Mouse (Mus musculus): ENCODE data around the gene Rpl3. TPM values are rescaled to one million over a fixed set of nuclear protein-coding genes. Genes with fewer than 3 reads are reported as not detected.

The Rpl3 gene
- polyA plus RNA-seq, 1 experiment from 2014 or later = 1,042 TPM

DNA sequence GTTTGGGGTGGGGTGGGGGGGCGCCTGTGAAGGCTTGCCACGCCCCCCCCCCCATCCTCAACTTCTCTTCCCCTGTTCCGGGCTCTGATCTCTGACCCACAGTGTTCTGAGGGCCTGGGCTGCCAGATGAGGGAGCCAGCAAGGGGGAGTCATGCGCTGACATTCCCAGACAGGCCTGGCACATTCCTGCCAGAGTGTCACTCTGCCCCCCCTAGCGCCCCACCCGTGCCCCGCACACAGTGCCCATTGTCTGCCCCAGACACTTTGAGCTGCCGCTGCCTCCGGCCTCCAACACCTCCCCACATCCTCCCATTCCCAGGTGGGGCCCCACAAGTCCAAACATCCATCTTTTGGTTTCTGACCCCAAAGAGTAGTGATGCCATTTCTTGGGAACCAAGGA is 29.3 kb downstream of the Rpl3 start:
- Histone ChIP-seq H3K9me3 (ENCODE audit: control insufficient read depth, low read length) (no peaks in the 10 kb centered on the region), H3K9ac (ENCODE audit: low read length) (no peak overlapping the region), H3K4me1 (replicated peaks; ENCODE audit: control insufficient read depth, insufficient read depth, low read length) (no peaks in the 10 kb centered on the region), H3K4me2 (ENCODE audit: low read depth, low read length, severe bottlenecking) (no peak overlapping the region), H3K4me3 (ENCODE audit: low read depth, low read length) (no peak overlapping the region), H3K27ac (ENCODE audit: low read depth, low read length) (no peak overlapping the region), H3K36me3 (ENCODE audit: control insufficient read depth, insufficient read depth, low read length) (no peaks in the 10 kb centered on the region), H3K27me3 (ENCODE audit: control insufficient read depth, insufficient read depth, low read length) (no peaks in the 10 kb centered on the region)
- DNase-seq (ENCODE audit: low spot score) (no peak), ATAC-seq (replicated peaks; ENCODE audit: low FRiP score) (no peak)
- 69% methylated on average over 9 of the region's 9 CpGs for WGBS

DNA sequence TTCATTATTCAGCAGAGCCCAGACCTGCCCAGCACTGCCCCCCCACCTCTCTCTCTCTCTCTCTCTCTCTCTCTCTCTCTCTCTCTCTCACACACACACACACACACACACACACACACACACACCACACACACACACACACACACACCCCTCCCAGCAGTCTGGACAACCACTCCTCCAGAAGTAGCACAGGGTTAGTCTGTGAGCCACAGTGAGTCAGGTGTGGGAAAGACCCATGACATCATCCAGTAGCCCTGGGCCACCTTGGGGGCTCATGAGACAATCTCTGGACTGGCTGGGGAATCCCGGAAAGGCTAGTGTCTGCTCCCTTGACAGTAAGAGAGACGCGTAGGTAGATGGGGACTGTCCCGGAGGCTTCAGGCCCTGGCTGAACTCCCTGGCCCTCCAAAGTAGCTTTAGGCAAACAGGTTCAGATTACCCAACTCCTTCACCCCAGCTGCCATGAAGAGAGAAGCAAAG is 30.6 kb downstream of the Rpl3 start:
- Histone ChIP-seq H3K36me3 (ENCODE audit: control insufficient read depth, insufficient read depth, low read length) (no peaks in the 10 kb centered on the region), H3K4me3 (ENCODE audit: low read depth, low read length) (no peak overlapping the region), H3K9me3 (ENCODE audit: control insufficient read depth, low read length) (no peaks in the 10 kb centered on the region), H3K4me2 (ENCODE audit: low read depth, low read length, severe bottlenecking) (no peak overlapping the region), H3K27ac (ENCODE audit: low read depth, low read length) (no peak overlapping the region), H3K9ac (ENCODE audit: low read length) (no peak overlapping the region), H3K4me1 (replicated peaks; ENCODE audit: control insufficient read depth, insufficient read depth, low read length) (no peaks in the 10 kb centered on the region), H3K27me3 (ENCODE audit: control insufficient read depth, insufficient read depth, low read length) (no peaks in the 10 kb centered on the region)
- WGBS = 87% methylated on average over 4 of the region's 4 CpGs
- ATAC-seq (replicated peaks; ENCODE audit: low FRiP score) = no peak
- no peak for DNase-seq (ENCODE audit: low spot score)

DNA sequence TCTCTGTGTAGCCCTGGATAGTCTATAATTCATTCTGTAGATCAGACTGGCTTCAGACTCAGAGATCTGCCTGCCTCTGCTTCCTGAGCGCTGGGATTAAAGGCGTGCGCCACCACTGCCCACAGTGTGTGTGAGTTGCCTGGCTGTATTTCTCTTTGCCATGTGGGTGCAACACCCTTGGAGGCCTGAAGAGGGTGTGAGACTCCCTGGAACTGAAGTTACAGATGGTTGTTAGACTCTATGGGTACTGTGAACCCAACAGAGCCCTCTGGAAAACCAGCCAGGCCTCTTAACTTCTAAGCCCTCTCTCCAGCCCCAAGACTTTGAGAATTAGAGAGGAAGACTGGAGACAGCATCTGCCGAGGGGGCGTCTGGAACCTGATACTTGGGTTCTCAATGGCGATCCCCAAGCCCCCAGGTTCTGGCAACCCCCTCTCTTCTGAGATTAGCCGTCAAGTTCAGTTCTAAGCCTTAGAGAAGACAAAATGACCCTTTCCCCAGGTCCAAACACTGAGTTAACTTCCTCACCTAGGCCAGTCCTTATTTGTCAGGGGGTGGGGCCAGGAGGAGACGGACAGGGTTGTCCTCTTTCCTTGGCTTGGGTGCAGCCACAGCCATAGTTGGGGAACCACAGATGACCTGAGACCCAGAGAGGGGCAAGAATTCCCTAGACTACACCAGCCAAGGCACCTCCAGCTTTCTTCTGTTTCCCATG is 31.2 kb downstream of the Rpl3 start:
- DNase-seq (ENCODE audit: low spot score) (no peak), ATAC-seq (replicated peaks; ENCODE audit: low FRiP score) (no peak)
- H3K4me1 ChIP-seq (replicated peaks; ENCODE audit: control insufficient read depth, insufficient read depth, low read length) = no peaks in the 10 kb centered on the region
- H3K27me3 ChIP-seq (ENCODE audit: control insufficient read depth, insufficient read depth, low read length) = no peaks in the 10 kb centered on the region
- H3K9me3 ChIP-seq (ENCODE audit: control insufficient read depth, low read length) = no peaks in the 10 kb centered on the region
- no peak overlapping the region for H3K9ac ChIP-seq (ENCODE audit: low read length)
- no peak overlapping the region for H3K27ac ChIP-seq (ENCODE audit: low read depth, low read length)
- no peak overlapping the region for H3K4me3 ChIP-seq (ENCODE audit: low read depth, low read length)
- WGBS = 93% methylated on average over 8 of the region's 8 CpGs
- no peaks in the 10 kb centered on the region for H3K36me3 ChIP-seq (ENCODE audit: control insufficient read depth, insufficient read depth, low read length)
- H3K4me2 ChIP-seq (ENCODE audit: low read depth, low read length, severe bottlenecking) = no peak overlapping the region

DNA sequence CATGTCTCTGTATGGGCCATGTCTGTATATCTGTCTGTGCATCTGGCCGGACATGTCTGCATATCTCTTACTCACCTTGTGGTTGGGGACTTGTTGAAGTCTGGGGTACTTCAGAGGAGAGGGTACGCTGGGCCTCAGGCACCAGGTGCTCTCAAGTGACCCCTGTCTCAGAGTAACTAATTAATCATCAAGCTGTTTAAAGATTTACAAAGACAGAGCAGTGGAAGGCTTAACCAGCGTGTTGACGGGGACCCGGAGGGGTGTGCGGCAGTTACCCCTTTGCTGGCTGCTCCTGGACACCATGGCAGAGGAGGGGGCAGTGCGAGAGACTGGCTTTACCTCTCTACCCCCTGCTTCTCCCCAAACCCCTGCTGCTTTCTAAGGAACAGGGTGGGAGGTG is 32.1 kb downstream of the Rpl3 start:
- DNase-seq (ENCODE audit: low spot score) = no peak
- Histone ChIP-seq H3K27ac (ENCODE audit: low read depth, low read length) (no peak overlapping the region), H3K4me2 (ENCODE audit: low read depth, low read length, severe bottlenecking) (no peak overlapping the region), H3K4me3 (ENCODE audit: low read depth, low read length) (no peak overlapping the region), H3K36me3 (ENCODE audit: control insufficient read depth, insufficient read depth, low read length) (no peaks in the 10 kb centered on the region), H3K4me1 (replicated peaks; ENCODE audit: control insufficient read depth, insufficient read depth, low read length) (no peaks in the 10 kb centered on the region), H3K9me3 (ENCODE audit: control insufficient read depth, low read length) (no peaks in the 10 kb centered on the region), H3K9ac (ENCODE audit: low read length) (no peak overlapping the region), H3K27me3 (ENCODE audit: control insufficient read depth, insufficient read depth, low read length) (no peaks in the 10 kb centered on the region)
- WGBS = 83% methylated on average over 7 of the region's 7 CpGs
- ATAC-seq (replicated peaks; ENCODE audit: low FRiP score) = no peak

- H3K27me3 ChIP-seq (ENCODE audit: control insufficient read depth, insufficient read depth, low read length) = no peaks in the 10 kb centered on the region
- DNase-seq (ENCODE audit: low spot score) (no peak), ATAC-seq (replicated peaks; ENCODE audit: low FRiP score) (no peak)
- H3K4me2 ChIP-seq (ENCODE audit: low read depth, low read length, severe bottlenecking) = no peak overlapping the region
- no peaks in the 10 kb centered on the region for H3K36me3 ChIP-seq (ENCODE audit: control insufficient read depth, insufficient read depth, low read length)
- no peaks in the 10 kb centered on the region for H3K9me3 ChIP-seq (ENCODE audit: control insufficient read depth, low read length)
- WGBS = 90% methylated on average over 7 of the region's 7 CpGs
- H3K27ac ChIP-seq (ENCODE audit: low read depth, low read length) = no peak overlapping the region
- no peak overlapping the region for H3K9ac ChIP-seq (ENCODE audit: low read length)
- H3K4me3 ChIP-seq (ENCODE audit: low read depth, low read length) = no peak overlapping the region
- H3K4me1 ChIP-seq (replicated peaks; ENCODE audit: control insufficient read depth, insufficient read depth, low read length) = no peaks in the 10 kb centered on the region; the same call in 1 of the 2 replicates
Observed at GRCm38 (mm10) chr15:80058151-80058550, 33.5 kb downstream of the Rpl3 start.

DNA sequence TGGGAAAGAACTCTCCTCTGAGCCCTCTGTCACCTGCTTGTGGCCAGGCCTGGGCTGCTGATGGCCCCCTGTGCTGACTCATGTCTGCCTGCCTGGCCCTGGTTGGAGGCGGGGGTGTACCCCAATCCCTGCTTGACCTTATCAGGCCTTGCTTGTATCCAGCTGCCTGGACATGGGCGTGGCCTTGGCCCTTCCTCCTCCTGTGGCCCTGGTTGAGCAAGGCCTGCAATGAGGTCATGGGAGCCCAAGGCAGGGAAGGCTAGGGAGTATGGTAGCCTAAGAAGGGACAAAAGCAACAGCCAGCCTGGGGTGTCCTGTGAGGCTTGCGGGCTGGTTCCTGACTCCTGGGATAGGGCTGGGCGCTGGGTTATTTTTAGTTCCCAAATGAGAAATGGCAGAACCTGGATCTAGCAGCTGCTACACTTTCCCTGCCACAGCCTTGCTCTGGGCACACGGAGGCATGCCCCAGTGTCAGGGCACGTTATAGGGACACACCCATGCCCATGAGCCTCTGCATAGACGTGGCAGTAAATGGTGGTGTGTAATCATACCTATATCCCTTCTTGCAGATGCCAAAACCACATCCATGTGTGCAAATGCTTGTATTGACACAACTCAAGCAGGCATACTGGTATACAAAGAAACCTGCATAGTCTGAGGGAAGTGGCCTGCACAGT is 37.5 kb downstream of the Rpl3 start:
- no peaks in the 10 kb centered on the region for H3K27me3 ChIP-seq (ENCODE audit: control insufficient read depth, insufficient read depth, low read length)
- 85% methylated on average over 7 of the region's 7 CpGs for WGBS
- no peak overlapping the region for H3K4me2 ChIP-seq (ENCODE audit: low read depth, low read length, severe bottlenecking)
- H3K27ac ChIP-seq (ENCODE audit: low read depth, low read length) = no peak overlapping the region
- no peak overlapping the region for H3K4me3 ChIP-seq (ENCODE audit: low read depth, low read length)
- no peak for ATAC-seq (replicated peaks; ENCODE audit: low FRiP score)
- no peaks in the 10 kb centered on the region for H3K9me3 ChIP-seq (ENCODE audit: control insufficient read depth, low read length)
- no peaks in the 10 kb centered on the region; the same call in 1 of the 2 replicates for H3K4me1 ChIP-seq (replicated peaks; ENCODE audit: control insufficient read depth, insufficient read depth, low read length)
- no peak for DNase-seq (ENCODE audit: low spot score)
- no peaks in the 10 kb centered on the region for H3K36me3 ChIP-seq (ENCODE audit: control insufficient read depth, insufficient read depth, low read length)
- H3K9ac ChIP-seq (ENCODE audit: low read length) = no peak overlapping the region

GRCm38 (mm10) chr15:80053381-80054033 is 38.2 kb downstream of the Rpl3 start:
- no peak overlapping the region for H3K4me2 ChIP-seq (ENCODE audit: low read depth, low read length, severe bottlenecking)
- no peak overlapping the region for H3K27ac ChIP-seq (ENCODE audit: low read depth, low read length)
- no peaks in the 10 kb centered on the region; the same call in 1 of the 2 replicates for H3K4me1 ChIP-seq (replicated peaks; ENCODE audit: control insufficient read depth, insufficient read depth, low read length)
- 71% methylated on average over 8 of the region's 8 CpGs for WGBS
- H3K9ac ChIP-seq (ENCODE audit: low read length) = no peak overlapping the region
- no peaks in the 10 kb centered on the region for H3K27me3 ChIP-seq (ENCODE audit: control insufficient read depth, insufficient read depth, low read length)
- DNase-seq (ENCODE audit: low spot score) = no peak
- H3K9me3 ChIP-seq (ENCODE audit: control insufficient read depth, low read length) = no peaks in the 10 kb centered on the region
- no peak for ATAC-seq (replicated peaks; ENCODE audit: low FRiP score)
- no peaks in the 10 kb centered on the region for H3K36me3 ChIP-seq (ENCODE audit: control insufficient read depth, insufficient read depth, low read length)
- H3K4me3 ChIP-seq (ENCODE audit: low read depth, low read length) = no peak overlapping the region

DNA sequence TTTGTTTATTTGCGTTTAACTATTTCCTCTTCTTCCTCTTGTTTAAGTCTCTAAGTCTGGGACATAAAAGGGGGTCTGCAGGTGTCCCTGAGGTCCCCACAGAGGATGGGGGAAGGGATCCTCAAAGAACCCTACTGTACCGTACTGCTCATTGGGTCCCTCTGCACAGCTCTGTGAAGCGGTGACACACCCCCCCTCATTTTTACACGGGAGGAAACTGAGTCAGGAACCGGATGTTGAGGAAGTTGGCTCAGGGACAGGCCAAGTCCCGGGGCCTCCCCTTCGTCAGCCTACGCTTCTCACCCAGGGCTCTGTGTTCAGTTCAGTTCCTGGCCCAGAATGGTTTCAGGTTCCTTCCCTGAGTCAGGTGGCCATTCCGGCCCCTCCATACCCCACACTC is 39.9 kb downstream of the Rpl3 start:
- no peaks in the 10 kb centered on the region; the same call in 1 of the 2 replicates for H3K4me1 ChIP-seq (replicated peaks; ENCODE audit: control insufficient read depth, insufficient read depth, low read length)
- 85% methylated on average over 9 of the region's 9 CpGs for WGBS
- no peak overlapping the region for H3K4me3 ChIP-seq (ENCODE audit: low read depth, low read length)
- H3K27me3 ChIP-seq (ENCODE audit: control insufficient read depth, insufficient read depth, low read length) = no peaks in the 10 kb centered on the region
- no peak overlapping the region for H3K9ac ChIP-seq (ENCODE audit: low read length)
- no peaks in the 10 kb centered on the region for H3K9me3 ChIP-seq (ENCODE audit: control insufficient read depth, low read length)
- no peak overlapping the region for H3K4me2 ChIP-seq (ENCODE audit: low read depth, low read length, severe bottlenecking)
- H3K36me3 ChIP-seq (ENCODE audit: control insufficient read depth, insufficient read depth, low read length) = no peaks in the 10 kb centered on the region
- H3K27ac ChIP-seq (ENCODE audit: low read depth, low read length) = no peak overlapping the region; the same call in 1 of the 2 replicates
- DNase-seq (ENCODE audit: low spot score) (no peak), ATAC-seq (replicated peaks; ENCODE audit: low FRiP score) (no peak)

Measured in forebrain, embryonic 11.5 days (tissue).